Mouse (Mus musculus) cerebellum, adult 9-10 months (tissue): Measurements from ENCODE around the gene Ddx58.
A peak's percentile ranks its signal among the peaks of the same experiment; 100 is the strongest.

Source experiments
- DNase-seq: peaks from one replicate; pipeline ENCODE4 v3.0.0; 2022

Gene Ddx58

DNA sequence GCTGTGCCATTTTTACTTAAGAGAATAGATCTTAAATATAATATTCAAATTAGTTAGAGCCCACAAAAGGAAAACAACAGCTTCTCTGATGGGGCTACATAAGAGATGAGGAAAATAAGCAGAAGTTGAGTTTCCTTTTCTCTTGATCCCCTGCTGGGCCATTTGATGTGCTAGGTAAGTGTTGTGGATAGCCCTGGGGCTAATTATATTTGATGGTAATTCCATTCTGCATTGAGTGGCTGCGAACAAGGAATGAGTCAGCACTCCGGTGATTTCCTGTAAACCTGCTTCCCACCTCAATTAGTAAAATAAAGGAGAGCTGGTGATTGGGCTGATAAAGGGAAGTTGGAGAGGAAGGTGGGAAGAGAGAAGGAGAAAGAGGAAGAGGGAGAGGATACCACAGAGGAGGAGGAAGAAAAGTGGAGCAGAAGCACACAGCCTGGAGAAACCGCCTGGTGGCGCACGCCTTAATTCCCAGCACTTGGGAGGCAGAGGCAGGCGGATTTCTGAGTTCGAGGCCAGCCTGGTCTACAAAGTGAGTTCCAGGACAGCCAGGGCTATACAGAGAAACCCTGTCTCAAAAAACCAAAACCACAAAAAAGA, 6.5 kb downstream of the Ddx58 start:
- no peak for DNase-seq

DNA sequence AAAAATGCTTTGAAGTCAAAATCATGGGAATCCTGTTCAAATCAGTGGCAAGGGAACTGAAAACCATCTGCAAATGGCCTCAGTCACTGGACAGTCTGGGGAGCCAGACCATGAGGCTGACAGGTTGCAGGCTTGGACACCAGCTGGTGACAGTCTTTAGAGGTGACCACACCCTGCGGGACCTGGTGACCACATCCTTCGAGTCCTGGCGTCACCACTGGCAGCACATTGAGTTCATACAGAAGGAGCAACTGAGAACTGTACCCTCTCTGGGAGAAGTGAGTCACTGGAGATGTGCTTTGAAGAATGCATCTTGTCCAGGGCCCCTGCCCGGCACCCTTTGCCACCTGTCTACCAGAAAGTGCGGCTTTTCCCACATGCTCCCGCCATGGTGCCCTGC, 9.9 kb downstream of the Ddx58 start:
- no peak for DNase-seq

GRCm38 (mm10) chr4:40227886-40228285, 11.7 kb downstream of the Ddx58 start:
- no peak for DNase-seq

DNA sequence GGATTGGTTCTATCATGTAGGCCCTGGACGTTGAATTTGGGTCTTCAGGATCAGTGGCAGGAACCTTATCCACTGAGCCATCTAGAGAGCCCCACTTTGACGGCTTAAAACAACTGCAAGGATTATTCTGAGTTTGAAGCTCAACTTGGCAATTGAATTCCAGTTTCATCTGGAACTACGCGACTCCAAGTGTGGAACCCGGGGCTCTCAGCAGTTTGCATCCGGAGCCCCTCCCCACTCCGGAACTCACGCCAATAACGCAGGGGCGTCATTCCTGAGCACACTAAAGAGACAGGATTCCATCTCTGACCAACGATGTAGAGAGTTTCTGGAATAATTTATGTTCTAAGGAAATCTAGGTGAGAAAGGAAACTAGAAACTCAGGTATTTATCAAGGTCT, 12.5 kb downstream of the Ddx58 start:
- no peak for DNase-seq

- DNase-seq: no peak
Measured at GRCm38 (mm10) chr4:40226095-40226494, 13.5 kb downstream of the Ddx58 start.

DNA sequence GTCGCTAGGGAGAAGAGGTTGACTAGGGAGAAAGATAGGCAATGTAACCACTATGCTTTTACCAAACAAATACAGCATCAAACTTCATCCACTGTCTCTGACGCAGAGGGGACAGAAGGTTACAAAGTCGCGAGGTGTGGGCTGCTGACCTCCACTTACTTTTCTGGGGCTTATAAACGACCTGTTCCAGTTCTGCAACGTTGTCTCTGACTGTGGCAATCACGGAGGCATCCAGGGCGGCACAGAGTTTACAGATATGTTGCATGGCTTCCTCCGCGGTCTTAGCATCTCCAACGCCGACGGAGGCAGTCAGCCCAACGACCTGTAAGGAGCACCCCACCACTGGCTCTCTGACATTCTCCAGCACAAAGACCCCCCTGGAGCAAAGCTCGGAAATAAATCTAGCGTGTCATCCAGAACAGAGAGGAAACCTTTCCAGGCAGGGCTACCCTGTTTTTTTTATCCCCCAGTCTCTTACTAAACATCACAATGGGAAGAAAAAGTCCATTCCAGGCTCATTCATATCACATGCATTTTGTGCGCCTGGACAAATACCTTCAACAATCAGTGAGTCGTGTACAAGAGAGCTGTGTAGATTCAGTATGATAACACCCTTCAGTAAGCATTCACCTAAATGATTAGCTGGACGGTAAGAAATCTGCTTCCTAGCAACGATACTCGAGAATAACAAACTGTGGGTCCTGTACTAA, 17.6 kb downstream of the Ddx58 start:
- no peak for DNase-seq

GRCm38 (mm10) chr4:40221004-40221760, 18.4 kb downstream of the Ddx58 start:
- DNase-seq: no peak

- DNase-seq: no peak
Measured at GRCm38 (mm10) chr4:40220437-40220836, 19.2 kb downstream of the Ddx58 start.

DNA sequence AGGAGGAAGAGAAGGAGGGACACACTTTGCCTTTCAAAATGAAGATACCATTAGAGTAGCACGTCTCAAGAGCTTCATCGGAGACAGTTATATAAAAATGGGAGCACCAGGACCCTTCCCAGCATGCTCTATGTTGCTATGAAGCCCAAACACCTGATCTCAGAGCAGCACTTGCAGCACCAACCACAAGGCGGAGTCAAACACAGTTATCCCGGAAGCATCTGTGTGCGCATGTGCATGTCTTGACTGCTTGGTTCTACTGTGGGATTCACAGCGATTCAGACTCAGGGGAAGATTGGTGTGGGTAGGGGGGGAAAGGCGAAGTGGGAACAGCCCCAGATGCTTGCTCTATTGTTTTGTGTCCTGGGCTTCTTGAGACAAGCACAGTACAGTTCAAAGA, 21.2 kb downstream of the Ddx58 start:
- no peak for DNase-seq

GRCm38 (mm10) chr4:40217910-40218309, 21.7 kb downstream of the Ddx58 start:
- DNase-seq: no peak

DNA sequence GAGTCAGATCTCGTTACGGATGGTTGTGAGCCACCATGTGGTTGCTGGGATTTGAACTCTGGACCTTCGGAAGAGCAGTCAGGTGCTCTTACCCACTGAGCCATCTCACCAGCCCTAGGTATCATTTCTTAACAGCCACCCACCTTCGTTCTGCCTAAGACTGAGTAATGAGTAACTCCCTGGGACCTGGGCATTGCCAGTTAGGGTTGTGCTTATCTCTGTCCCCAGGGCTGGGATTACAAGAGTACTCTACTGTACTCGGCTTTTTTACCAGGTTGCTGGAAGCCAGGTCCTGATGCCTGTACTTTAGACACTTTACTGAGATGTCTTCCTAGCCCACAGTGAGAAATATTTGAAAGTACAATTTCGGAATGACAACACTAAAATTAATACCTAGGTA, 27.5 kb downstream of the Ddx58 start:
- no peak for DNase-seq

DNA sequence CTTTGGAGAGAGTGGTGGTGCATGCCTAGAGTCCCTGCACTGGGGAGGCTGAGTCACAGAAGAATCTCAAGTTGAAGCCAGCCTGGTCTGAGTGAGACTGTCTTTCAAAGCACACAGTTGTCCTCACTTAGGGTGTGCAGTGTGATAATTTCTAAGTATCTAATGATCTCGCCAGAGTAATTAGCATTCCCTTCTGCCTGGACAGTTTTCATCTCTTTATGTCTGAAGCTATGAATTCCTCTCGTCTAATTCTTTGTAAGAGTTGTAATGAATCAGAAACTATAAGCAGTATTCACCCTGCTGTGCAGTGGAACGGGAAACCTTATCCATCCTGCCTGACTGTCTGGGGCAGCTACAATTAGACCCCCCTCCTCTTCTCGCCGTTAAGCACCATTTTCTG, 31.9 kb downstream of the Ddx58 start:
- DNase-seq: no peak

DNA sequence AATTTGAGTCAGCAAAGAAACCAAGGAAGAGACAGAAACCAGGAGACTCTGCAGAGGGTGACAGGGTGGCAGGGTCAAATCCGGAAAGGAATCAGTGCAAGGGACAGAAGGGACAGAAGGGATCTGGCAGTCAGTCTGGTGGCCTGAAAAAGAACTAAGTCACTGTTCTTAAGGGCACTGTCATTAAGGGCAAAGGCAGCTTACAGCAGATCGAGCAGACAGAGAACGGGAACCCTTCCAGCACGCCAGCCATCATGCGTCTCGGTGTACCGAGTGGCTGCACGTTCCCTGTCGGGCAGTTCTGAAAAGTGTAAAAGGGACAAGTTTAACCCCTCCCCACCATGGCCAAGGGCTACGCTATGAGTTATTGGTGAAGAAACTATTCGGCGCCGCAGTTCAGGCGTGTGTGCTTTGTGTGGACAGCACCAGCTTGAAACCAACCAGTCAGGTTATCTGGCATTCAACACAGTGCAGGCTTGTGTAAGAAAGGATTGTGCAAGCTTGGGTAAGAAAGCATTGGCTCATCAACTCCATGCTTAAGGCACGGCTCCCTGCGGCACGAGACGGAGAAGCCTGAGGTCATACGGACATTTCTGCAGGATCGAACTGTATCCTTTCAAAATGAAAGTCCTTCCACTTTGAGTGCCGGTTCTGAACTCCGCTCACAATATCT, 34.3 kb downstream of the Ddx58 start:
- DNase-seq: no peak

DNA sequence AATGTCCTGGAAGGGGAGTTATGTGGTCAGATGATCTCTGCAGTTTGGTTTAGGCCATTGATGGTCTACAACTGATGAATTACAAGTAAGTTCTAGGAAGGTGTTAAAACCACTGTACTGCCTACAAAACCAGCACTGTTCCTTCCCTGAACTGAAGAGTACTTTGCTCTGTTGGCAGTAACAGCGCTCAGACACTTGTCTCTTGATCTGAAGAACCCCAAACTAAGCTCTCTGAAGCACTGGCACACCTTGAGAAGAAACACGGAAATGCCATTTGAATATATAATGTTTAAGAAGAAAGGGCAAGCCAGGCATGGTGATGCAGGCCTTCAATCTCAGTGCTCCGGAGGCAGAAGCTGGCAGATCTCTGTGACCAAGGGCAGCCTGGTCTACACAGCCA, 35.3 kb downstream of the Ddx58 start:
- no peak for DNase-seq

- DNase-seq: no peak
Measured at GRCm38 (mm10) chr4:40202205-40202604, 37.4 kb downstream of the Ddx58 start.

DNA sequence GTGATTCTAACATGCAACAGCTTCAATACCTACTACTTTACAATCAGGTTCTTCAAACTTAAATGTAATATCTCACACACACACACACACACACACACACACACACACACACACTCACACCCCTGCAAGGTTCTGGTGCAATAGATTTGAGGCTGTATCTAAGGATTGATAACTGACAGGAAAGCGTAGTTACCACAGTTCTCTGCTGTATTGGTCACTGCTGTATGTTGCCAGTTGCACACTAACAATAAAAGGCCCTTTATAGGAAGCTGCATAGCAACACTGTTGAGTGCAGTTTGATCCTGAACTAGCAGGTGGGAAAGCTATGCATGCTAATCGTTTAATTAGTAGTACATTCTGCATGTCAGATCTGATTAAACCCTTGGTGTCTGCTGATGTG, 44.3 kb downstream of the Ddx58 start:
- DNase-seq: no peak

DNA sequence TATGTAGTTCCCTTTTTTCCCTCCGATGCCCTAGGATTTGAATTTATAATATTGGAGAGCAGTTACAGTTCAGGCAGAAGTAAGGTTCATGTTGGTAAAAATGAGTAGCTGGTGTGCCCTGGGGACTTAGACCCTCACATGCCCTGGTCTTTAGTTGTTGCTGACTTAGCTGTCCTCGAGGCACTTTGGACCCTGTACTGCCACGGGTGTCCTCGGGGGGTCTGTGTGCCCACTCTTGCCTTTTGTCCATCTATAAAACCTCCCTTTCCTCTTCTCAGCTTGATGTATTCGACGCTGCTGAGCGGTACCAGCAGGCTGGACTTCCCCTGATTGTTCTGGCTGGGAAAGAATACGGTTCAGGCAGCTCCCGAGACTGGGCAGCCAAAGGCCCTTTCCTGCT, 46.2 kb downstream of the Ddx58 start:
- DNase-seq: no peak

- no peak for DNase-seq
Measured at GRCm38 (mm10) chr4:40192246-40192645, 47.4 kb downstream of the Ddx58 start.

- DNase-seq: no peak
Measured at GRCm38 (mm10) chr4:40187956-40188355, 51.7 kb downstream of the Ddx58 start.

- no peak for DNase-seq
Measured at GRCm38 (mm10) chr4:40184470-40184869, 55.2 kb downstream of the Ddx58 start.

DNA sequence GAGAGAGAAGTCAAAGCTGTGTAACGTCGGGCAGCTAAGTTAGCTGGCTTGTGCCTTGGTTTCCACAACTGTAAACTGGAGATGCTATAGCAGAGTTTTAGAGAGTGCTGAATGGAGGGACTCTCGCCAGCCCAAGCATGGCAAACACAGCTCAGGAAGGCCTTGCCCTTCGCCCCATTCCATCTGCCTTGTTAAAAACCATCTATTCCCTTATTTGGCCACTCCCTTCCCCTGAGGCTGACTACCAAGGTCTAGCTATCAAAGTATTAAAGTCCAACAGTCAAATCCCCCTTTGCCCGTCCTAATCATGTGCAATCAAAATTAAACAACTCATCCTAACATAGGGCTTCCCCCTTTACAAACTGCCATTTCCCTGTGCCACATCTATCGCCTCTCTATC, 55.8 kb downstream of the Ddx58 start:
- no peak for DNase-seq

DNA sequence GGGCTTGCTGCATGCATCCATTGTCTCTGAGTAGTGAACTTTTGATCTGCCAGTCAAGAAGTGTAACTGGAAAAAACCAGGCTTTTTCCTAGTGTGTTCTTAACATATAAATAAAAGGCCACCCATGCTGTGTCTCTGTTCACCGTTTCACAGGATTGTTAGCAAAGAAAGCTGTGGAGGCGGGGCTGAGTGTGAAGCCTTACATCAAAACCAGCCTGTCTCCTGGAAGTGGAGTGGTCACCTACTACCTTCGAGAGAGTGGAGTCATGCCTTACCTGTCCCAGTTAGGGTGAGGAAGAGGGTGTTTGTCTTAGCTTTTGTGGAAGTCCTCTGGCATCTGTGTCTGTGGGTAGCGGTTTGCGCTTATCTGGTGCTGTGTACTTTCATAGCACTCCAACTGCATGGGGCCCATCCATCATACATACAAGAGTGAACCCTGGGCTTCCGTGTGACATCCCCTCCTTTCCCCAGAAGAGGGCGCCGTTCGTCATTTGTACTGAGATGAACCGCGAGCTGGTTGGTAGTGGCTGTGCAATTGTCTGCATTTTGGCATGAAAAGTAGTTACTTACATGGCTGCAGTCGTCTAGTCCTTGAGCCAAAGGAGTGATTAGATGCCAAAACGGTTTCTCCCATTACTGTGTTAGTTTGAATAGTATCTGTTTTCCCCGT, 56.8 kb downstream of the Ddx58 start:
- DNase-seq: peak; percentile 42

- no peak for DNase-seq
Measured at GRCm38 (mm10) chr4:40181681-40182080, 57.9 kb downstream of the Ddx58 start.
